Mouse (Mus musculus): ENCODE results near the gene Olfr916. TPM values are rescaled to one million over a fixed set of nuclear protein-coding genes. Genes with fewer than 3 reads are reported as not detected.

Gene Olfr916
- not detected in 2 replicates for polyA plus RNA-seq (2015; fragmentation: Nextera tagmentation; extraction: Ambion mirVana)

- no peak for ATAC-seq (ENCODE audit: low read depth)
- Histone ChIP-seq H3K36me3 (no peaks in the 10 kb centered on the region), H3K27me3 (no peaks in the 10 kb centered on the region), H3K4me2 (no peak within 1 kb of the TSS), H3K4me3 (no peak within 1 kb of the TSS), H3K4me1 (replicated peaks) (no peaks in the 10 kb centered on the region), H3K9ac (no peak within 1 kb of the TSS), H3K27ac (replicated peaks) (no peak within 1 kb of the TSS), H3K9me3 (no peaks in the 10 kb centered on the region)
- WGBS = 71% methylated on average over 1 of the region's 1 CpGs
Measured at GRCm38 (mm10) chr9:38659775-38660174, at the start of gene Olfr916. Gene Olfr916, minus strand, starts transcription at chr9:38659875.

GRCm38 (mm10) chr9:38674501-38674900, 14.8 kb upstream of the Olfr916 start, which contains the start of gene Olfr918:
Gene Olfr918, minus strand, starts transcription at chr9:38674601.
- no peaks in the 10 kb centered on the region for H3K36me3 ChIP-seq
- H3K27me3 ChIP-seq = no peaks in the 10 kb centered on the region
- no peak within 1 kb of the TSS for H3K9ac ChIP-seq
- H3K4me2 ChIP-seq = no peak within 1 kb of the TSS
- no peaks in the 10 kb centered on the region for H3K4me1 ChIP-seq (replicated peaks)
- ATAC-seq (ENCODE audit: low read depth) = no peak
- 83% methylated on average over 2 of the region's 2 CpGs for WGBS
- no peaks in the 10 kb centered on the region for H3K9me3 ChIP-seq
- no peak within 1 kb of the TSS for H3K4me3 ChIP-seq
- no peak within 1 kb of the TSS for H3K27ac ChIP-seq (replicated peaks)

- H3K4me2 ChIP-seq = no peak overlapping the region
- H3K36me3 ChIP-seq = no peaks in the 10 kb centered on the region
- ATAC-seq (ENCODE audit: low read depth) = no peak
- no peak overlapping the region for H3K4me3 ChIP-seq
- H3K27ac ChIP-seq (replicated peaks) = no peak overlapping the region
- H3K9ac ChIP-seq = no peak overlapping the region
- no peaks in the 10 kb centered on the region for H3K4me1 ChIP-seq (replicated peaks)
- no peaks in the 10 kb centered on the region for H3K27me3 ChIP-seq
- 88% methylated on average over 2 of the region's 2 CpGs for WGBS
- no peaks in the 10 kb centered on the region for H3K9me3 ChIP-seq
Measured at GRCm38 (mm10) chr9:38672887-38673286, 13.2 kb upstream of the Olfr916 start.

GRCm38 (mm10) chr9:38665742-38666141, 6.1 kb upstream of the Olfr916 start, which contains the start of gene Olfr917:
Gene Olfr917, minus strand, starts transcription at chr9:38665842.
- Histone ChIP-seq H3K4me3 (no peak within 1 kb of the TSS), H3K9ac (no peak within 1 kb of the TSS), H3K27ac (replicated peaks) (no peak within 1 kb of the TSS), H3K9me3 (no peaks in the 10 kb centered on the region), H3K4me1 (replicated peaks) (no peaks in the 10 kb centered on the region), H3K4me2 (no peak within 1 kb of the TSS), H3K36me3 (no peaks in the 10 kb centered on the region), H3K27me3 (no peaks in the 10 kb centered on the region)
- ATAC-seq (ENCODE audit: low read depth) = no peak
- WGBS = 88% methylated on average over 1 of the region's 1 CpGs

- no peaks in the 10 kb centered on the region for H3K4me1 ChIP-seq (replicated peaks)
- H3K9me3 ChIP-seq = 0 out of 2 replicates have a peak, but pooled peaks cover 3% of the 10 kb centered on the region
- H3K4me2 ChIP-seq = no peak overlapping the region
- H3K36me3 ChIP-seq = no peaks in the 10 kb centered on the region
- H3K9ac ChIP-seq = no peak overlapping the region
- H3K4me3 ChIP-seq = no peak overlapping the region
- no peak overlapping the region for H3K27ac ChIP-seq (replicated peaks)
- no peak for ATAC-seq (ENCODE audit: low read depth)
- WGBS = 77% methylated on average over 4 of the region's 4 CpGs
- H3K27me3 ChIP-seq = no peaks in the 10 kb centered on the region
Measured at GRCm38 (mm10) chr9:38632406-38632805, 27.3 kb downstream of the Olfr916 start.

Other genes starting within 250 kb of the Olfr916 start
- gene Olfr901, start 230.4 kb downstream of the Olfr916 start, polyA plus RNA-seq (2015; fragmentation: Nextera tagmentation; extraction: Ambion mirVana) = not detected in 2 replicates
- not detected in 2 replicates for gene Olfr902, start 212.2 kb downstream of the Olfr916 start, polyA plus RNA-seq (2015; fragmentation: Nextera tagmentation; extraction: Ambion mirVana)
- gene Olfr904, start 196.7 kb downstream of the Olfr916 start, polyA plus RNA-seq (2015; fragmentation: Nextera tagmentation; extraction: Ambion mirVana) = not detected in 2 replicates
- not detected in 2 replicates for gene Olfr905, start 188.8 kb downstream of the Olfr916 start, polyA plus RNA-seq (2015; fragmentation: Nextera tagmentation; extraction: Ambion mirVana)
- not detected in 2 replicates for gene Olfr906, start 172.8 kb downstream of the Olfr916 start, polyA plus RNA-seq (2015; fragmentation: Nextera tagmentation; extraction: Ambion mirVana)
- not detected in 2 replicates for gene Olfr907, start 164.1 kb downstream of the Olfr916 start, polyA plus RNA-seq (2015; fragmentation: Nextera tagmentation; extraction: Ambion mirVana)
- gene Olfr911-ps1, start 138.3 kb downstream of the Olfr916 start, polyA plus RNA-seq (2015; fragmentation: Nextera tagmentation; extraction: Ambion mirVana) = not detected in 2 replicates
- gene Olfr910, start 122.0 kb downstream of the Olfr916 start, polyA plus RNA-seq (2015; fragmentation: Nextera tagmentation; extraction: Ambion mirVana) = not detected in 2 replicates
- not detected in 2 replicates for gene Olfr912, start 79.7 kb downstream of the Olfr916 start, polyA plus RNA-seq (2015; fragmentation: Nextera tagmentation; extraction: Ambion mirVana)
- not detected in 2 replicates for gene Olfr913, start 67.1 kb downstream of the Olfr916 start, polyA plus RNA-seq (2015; fragmentation: Nextera tagmentation; extraction: Ambion mirVana)
- not detected in 2 replicates for gene Olfr914, start 54.8 kb downstream of the Olfr916 start, polyA plus RNA-seq (2015; fragmentation: Nextera tagmentation; extraction: Ambion mirVana)
- not detected in 2 replicates for gene Olfr917, start 6.0 kb upstream of the Olfr916 start, polyA plus RNA-seq (2015; fragmentation: Nextera tagmentation; extraction: Ambion mirVana)
- gene Olfr918, start 14.7 kb upstream of the Olfr916 start, polyA plus RNA-seq (2015; fragmentation: Nextera tagmentation; extraction: Ambion mirVana) = not detected in 2 replicates
- gene Olfr919, start 43.8 kb upstream of the Olfr916 start, polyA plus RNA-seq (2015; fragmentation: Nextera tagmentation; extraction: Ambion mirVana) = not detected in 2 replicates
- 9.8 and 10.0 TPM in 2 replicates for gene Vwa5a, start 58.4 kb upstream of the Olfr916 start, polyA plus RNA-seq (2015; fragmentation: Nextera tagmentation; extraction: Ambion mirVana)
- not detected in 2 replicates for gene Olfr920, start 92.4 kb upstream of the Olfr916 start, polyA plus RNA-seq (2015; fragmentation: Nextera tagmentation; extraction: Ambion mirVana)
- gene Olfr921, start 113.2 kb upstream of the Olfr916 start, polyA plus RNA-seq (2015; fragmentation: Nextera tagmentation; extraction: Ambion mirVana) = not detected in 2 replicates
- not detected in 2 replicates for gene Olfr922, start 154.7 kb upstream of the Olfr916 start, polyA plus RNA-seq (2015; fragmentation: Nextera tagmentation; extraction: Ambion mirVana)
- gene Olfr923, start 166.7 kb upstream of the Olfr916 start, polyA plus RNA-seq (2015; fragmentation: Nextera tagmentation; extraction: Ambion mirVana) = not detected in 2 replicates
- gene Olfr924, start 184.6 kb upstream of the Olfr916 start, polyA plus RNA-seq (2015; fragmentation: Nextera tagmentation; extraction: Ambion mirVana) = not detected in 2 replicates
- not detected in 2 replicates for gene Olfr26, start 195.2 kb upstream of the Olfr916 start, polyA plus RNA-seq (2015; fragmentation: Nextera tagmentation; extraction: Ambion mirVana)
- gene Olfr926, start 217.3 kb upstream of the Olfr916 start, polyA plus RNA-seq (2015; fragmentation: Nextera tagmentation; extraction: Ambion mirVana) = not detected in 2 replicates